ENCODE assay signal across 9 mouse cellular contexts in the genomic region with DNA sequence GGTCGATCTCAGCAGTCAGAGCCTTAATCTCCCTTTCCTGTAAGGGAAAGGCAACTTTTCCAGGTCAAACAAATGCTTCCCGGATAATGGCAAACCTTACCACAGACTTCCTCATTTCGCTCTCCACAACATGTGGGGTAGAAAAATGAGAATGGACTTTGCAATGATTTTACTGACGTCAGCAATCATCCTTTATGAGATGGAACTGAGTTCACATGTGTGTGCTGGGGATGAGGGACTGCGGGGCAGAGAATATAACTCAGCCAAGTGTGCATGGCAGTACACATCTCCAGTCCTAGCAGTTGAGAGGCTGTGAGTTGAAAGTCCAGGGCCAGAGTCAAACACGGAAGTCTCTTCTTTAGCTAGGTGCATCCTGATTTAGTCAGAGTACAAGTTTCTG. TPM values are rescaled to one million over a fixed set of nuclear protein-coding genes. Genes with fewer than 3 reads are reported as not detected.
A peak's percentile ranks its signal among the peaks of the same experiment; 100 is the strongest.
DNase-seq lines count a peak whose midpoint lies in the region; ATAC-seq and TF ChIP-seq lines count a peak whose summit lies in the region.
"Had no signal": no experiment of that assay in that cellular context is flagged by ENCODE, and none has a peak within 500 bp of the region (broad histone marks: within the 10 kb centered on the region; RNA-seq: fewer than 3 reads in every experiment).

No protein-coding gene starts in this region.

- peak overlapping the region; percentile 72 for H3K4me2 ChIP-seq in embryonic facial prominence, embryonic 12.5 days (replicated peaks)
- peak overlapping the region; percentile 65 for H3K4me2 ChIP-seq in intestine, embryonic 16.5 days (ENCODE audit: low read depth, low read length)
- peak overlapping the region; percentile 96 for H3K4me2 ChIP-seq in myocyte (ENCODE audit: low read depth)

- peaks cover 30% of the 10 kb centered on the region for H3K36me3 ChIP-seq in embryonic facial prominence, embryonic 12.5 days
- 0 out of 2 replicates have a peak, but pooled peaks cover 6% of the 10 kb centered on the region for H3K36me3 ChIP-seq in intestine, embryonic 16.5 days (ENCODE audit: control insufficient read depth, insufficient read depth, low read length)
- peaks cover 39% of the 10 kb centered on the region for H3K36me3 ChIP-seq in myocyte (ENCODE audit: control insufficient read depth, insufficient read depth)

- no peak for TF ChIP-seq POLR2A in myocyte (IDR thresholded peaks at IDR 0.05; ENCODE audit: insufficient read length, low read depth)

- peaks cover 48% of the 10 kb centered on the region for H3K79me2 ChIP-seq in myocyte (ENCODE audit: control insufficient read depth, insufficient read depth)

- peak overlapping the region; percentile 48 for H3ac ChIP-seq in myocyte (ENCODE audit: control insufficient read depth, insufficient read length)

- H3K9me3 ChIP-seq in embryonic facial prominence, embryonic 12.5 days, result no peaks in the 10 kb centered on the region
- no peaks in the 10 kb centered on the region for H3K9me3 ChIP-seq in intestine, embryonic 16.5 days (ENCODE audit: control insufficient read depth, low read length)

- TF ChIP-seq CTCF in layer of hippocampus, adult 2 months (conservative IDR thresholded peaks at IDR 0.05), result no peak

- no peaks in the 10 kb centered on the region for H3K27me3 ChIP-seq in embryonic facial prominence, embryonic 12.5 days
- no peaks in the 10 kb centered on the region for H3K27me3 ChIP-seq in intestine, embryonic 16.5 days (replicated peaks; ENCODE audit: control insufficient read depth, insufficient read depth, low read length)
- no peaks in the 10 kb centered on the region for H3K27me3 ChIP-seq in myocyte (ENCODE audit: control insufficient read depth, insufficient read depth, insufficient read length)

- DNase-seq in layer of hippocampus, adult 2 months (ENCODE audit: low spot score in 2 of 2), result no peak
- no peak for DNase-seq in layer of hippocampus, postnatal 25 days (ENCODE audit: extremely low spot score in 1 of 2, low spot score in 1 of 2)
- DNase-seq in cerebellum, postnatal 4 days (ENCODE audit: low spot score in 2 of 2), result no peak
- DNase-seq in left cerebral cortex, adult 8-10 months (ENCODE audit: low spot score in 2 of 2), result no peak
- no peak for DNase-seq in frontal cortex, postnatal 10 days (ENCODE audit: low spot score in 2 of 2)

- H3K4me1 ChIP-seq in embryonic facial prominence, embryonic 12.5 days, result peaks cover 7% of the 10 kb centered on the region
- peaks cover 7% of the 10 kb centered on the region; the same call in 1 of the 2 replicates for H3K4me1 ChIP-seq in intestine, embryonic 16.5 days (ENCODE audit: control insufficient read depth, insufficient read depth, low read length)

- 86% methylated on average over 6 of the region's 6 CpGs for WGBS in embryonic facial prominence, embryonic 12.5 days
- 72% methylated on average over 6 of the region's 6 CpGs for WGBS in intestine, embryonic 16.5 days

- H3K27ac ChIP-seq in layer of hippocampus, adult 2 months, result no peak overlapping the region
- no peak overlapping the region for H3K27ac ChIP-seq in embryonic facial prominence, embryonic 12.5 days
- H3K27ac ChIP-seq in intestine, embryonic 16.5 days (ENCODE audit: low read length), result peak overlapping the region; percentile 77

- H3K9ac ChIP-seq in embryonic facial prominence, embryonic 12.5 days, result peak overlapping the region; percentile 83; the same call in 1 of the 2 replicates
- peak overlapping the region; percentile 96 for H3K9ac ChIP-seq in intestine, embryonic 16.5 days (ENCODE audit: low read depth, low read length)

- peak overlapping the region; percentile 86 for H3K4me3 ChIP-seq in layer of hippocampus, adult 2 months
- peak overlapping the region; percentile 85 for H3K4me3 ChIP-seq in embryonic facial prominence, embryonic 12.5 days
- H3K4me3 ChIP-seq in intestine, embryonic 16.5 days (ENCODE audit: low read length), result peak overlapping the region; percentile 96
- peak overlapping the region; percentile 90 for H3K4me3 ChIP-seq in myocyte

- no peak for ATAC-seq in embryonic facial prominence, embryonic 12.5 days (ENCODE audit: insufficient number of reproducible peaks, insufficient read depth, low FRiP score, low TSS enrichment)
- ATAC-seq in intestine, embryonic 16.5 days, result no peak

TF ChIP-seq in myocyte, 11 proteins besides CTCF, POLR2A, EP300 and RAD21:
- no peak for TF ChIP-seq MYOD1 (IDR thresholded peaks at IDR 0.05; ENCODE audit: control insufficient read depth in 1 of 3, insufficient read length in 2 of 3, low read depth in 2 of 3)
- TF ChIP-seq USF1 (IDR thresholded peaks at IDR 0.05; ENCODE audit: low read depth), result no peak
- TF ChIP-seq CEBPB (IDR thresholded peaks at IDR 0.05; ENCODE audit: insufficient read depth, poor library complexity, severe bottlenecking), result no peak
- TF ChIP-seq MYOG (IDR thresholded peaks at IDR 0.05; ENCODE audit: control insufficient read depth in 1 of 3, insufficient read depth in 1 of 3, insufficient read length in 2 of 3, low read depth in 2 of 3), result no peak
- no peak for TF ChIP-seq TCF12 (IDR thresholded peaks at IDR 0.05; ENCODE audit: insufficient read depth, poor library complexity, severe bottlenecking)
- TF ChIP-seq MAX (IDR thresholded peaks at IDR 0.05; ENCODE audit: low read depth), result no peak
- TF ChIP-seq TCF3 (IDR thresholded peaks at IDR 0.05; ENCODE audit: insufficient read length, low read depth), result no peak
- no peak for TF ChIP-seq E2F4 (IDR thresholded peaks at IDR 0.05; ENCODE audit: insufficient read depth)
- TF ChIP-seq SRF (IDR thresholded peaks at IDR 0.05; ENCODE audit: control insufficient read depth, insufficient read length, low read depth), result no peak
- no peak for TF ChIP-seq POLR2AphosphoS2 (IDR thresholded peaks at IDR 0.05; ENCODE audit: insufficient read length, low read depth)
- no peak for TF ChIP-seq REST (IDR thresholded peaks at IDR 0.05; ENCODE audit: insufficient read depth, insufficient read length)
TF ChIP-seq in myocyte: peak in this region for 0.

RNA-seq across cellular contexts. Expression of a gene that starts 1.0 kb away (rescaled TPM):
- 10 to 100 TPM; 45.6 to 53.6 TPM for total RNA-seq in layer of hippocampus, adult 2 months (2021)
- 10 to 100 TPM; 46.3 to 49.6 TPM for total RNA-seq in layer of hippocampus, postnatal 25 days (2021)
- polyA plus RNA-seq in embryonic facial prominence, embryonic 12.5 days (2016; fragmentation: Nextera tagmentation; extraction: Ambion mirVana), result 84.7 and 88.0 TPM in 2 replicates
- polyA plus RNA-seq in intestine, embryonic 16.5 days (2015; fragmentation: Nextera tagmentation; extraction: Ambion mirVana), result 132 and 139 TPM in 2 replicates
- polyA plus RNA-seq in myocyte (2012; fragmentation: generic; extraction: Trizol), result 112 TPM
- 10 to 100 TPM; 41.5 to 51.4 (median 50.0) TPM for total RNA-seq in left cerebral cortex, adult 8-10 months (2022)

RNA-seq across cellular contexts. Expression of a gene that starts 34.6 kb away (rescaled TPM):
- 10 to 100 TPM; 42.9 to 48.9 TPM for total RNA-seq in layer of hippocampus, adult 2 months (2021)
- total RNA-seq in layer of hippocampus, postnatal 25 days (2021), result 10 to 100 TPM; 50.7 to 53.7 TPM
- polyA plus RNA-seq in embryonic facial prominence, embryonic 12.5 days (2016; fragmentation: Nextera tagmentation; extraction: Ambion mirVana), result 1.3 and 1.5 TPM in 2 replicates
- polyA plus RNA-seq in intestine, embryonic 16.5 days (2015; fragmentation: Nextera tagmentation; extraction: Ambion mirVana), result 0.11 TPM in 1 of 2 replicates, not detected in the other
- not detected for polyA plus RNA-seq in myocyte (2012; fragmentation: generic; extraction: Trizol)
- 10 to 100 TPM; 38.5 to 41.3 (median 41.0) TPM for total RNA-seq in left cerebral cortex, adult 8-10 months (2022)
- polyA plus RNA-seq: gonadal fat pad, adult 2 months had no signal
